Mouse (Mus musculus): ENCODE measurements at regions not wholly inside any gene's neighbourhood (a gene's known extent, or its start where the extent isn't known, plus 50 kb on each side); places are given as distances from the start of the nearest gene placed in this dataset.

GRCm38 (mm10) chr3:104712711-104713110 lies 68.1 kb upstream of the Ppm1j start:
- no peak for DNase-seq (ENCODE audit: low spot score in 2 of 2)

DNA sequence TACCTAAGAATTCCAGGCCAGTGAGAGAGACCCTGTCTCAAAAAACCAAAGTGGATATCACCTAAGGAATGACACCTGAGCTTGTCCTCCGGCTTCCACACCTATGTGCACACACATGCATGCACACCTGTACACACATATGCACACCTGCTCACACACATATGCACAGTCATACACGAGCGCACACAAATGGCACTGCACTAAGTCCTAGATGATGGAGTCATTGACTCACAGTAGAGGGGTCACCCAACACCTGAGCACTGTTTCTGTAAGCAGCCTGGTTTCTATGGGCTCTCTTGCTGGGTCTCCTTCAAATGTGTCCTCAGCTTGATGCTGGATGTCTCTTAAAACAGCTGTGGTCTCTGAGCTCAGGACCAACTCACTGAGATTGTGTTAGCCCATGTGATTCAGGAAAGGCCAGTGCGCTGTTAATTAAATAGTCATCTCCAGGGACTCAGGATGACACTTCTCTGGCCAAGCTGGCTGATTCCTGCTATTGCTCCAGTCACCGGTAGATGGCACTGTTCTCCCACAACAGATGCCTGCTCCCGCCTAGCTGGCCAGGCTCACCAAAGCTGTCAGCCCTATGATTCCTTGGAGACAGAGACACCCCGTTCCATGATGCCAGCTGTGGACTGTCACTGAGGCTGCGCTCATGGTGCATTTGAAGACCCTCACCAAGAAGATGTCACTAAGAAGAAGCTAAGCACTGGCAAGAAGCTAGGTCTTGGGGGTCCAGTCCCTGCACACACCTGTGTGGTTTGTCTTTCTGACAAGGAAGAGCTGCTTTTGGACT lies 66.8 kb upstream of the Ppm1j start:
- DNase-seq (ENCODE audit: low spot score in 2 of 2), result peak; percentile 27 to 63

DNA sequence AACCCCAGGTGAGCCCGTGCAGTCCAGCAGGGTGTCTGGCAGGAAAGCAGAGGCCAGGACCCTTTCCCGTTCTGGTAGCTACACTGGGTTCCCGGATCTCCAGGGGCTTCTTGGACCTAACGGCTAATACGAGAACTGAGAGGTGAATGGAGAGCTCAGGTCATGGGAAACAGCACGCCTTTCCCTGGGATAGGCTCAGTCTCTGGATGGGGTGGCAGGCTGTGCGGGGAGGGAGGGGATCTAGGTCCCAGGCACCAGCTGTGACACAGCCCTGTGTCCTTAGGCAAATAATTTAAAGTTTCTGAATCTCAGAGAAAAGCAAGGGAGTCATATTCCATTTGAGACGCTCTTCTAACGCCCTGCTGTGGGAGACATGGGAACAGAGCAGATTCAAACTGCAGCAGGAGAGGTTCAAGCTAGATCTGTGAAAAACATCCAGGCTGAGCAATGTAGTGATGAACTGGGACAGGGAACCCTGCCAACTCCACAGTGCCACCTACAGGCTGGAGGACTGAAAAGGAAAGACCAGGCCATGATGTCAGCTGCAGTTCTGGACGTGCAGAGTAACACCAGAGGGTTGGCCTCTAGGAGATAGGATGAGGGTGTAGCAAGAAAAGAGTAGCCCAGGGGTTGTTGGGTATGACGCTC lies 66.1 kb upstream of the Ppm1j start:
- no peak for DNase-seq (ENCODE audit: low spot score in 2 of 2)
